Mouse (Mus musculus) bone marrow, adult 2 months (tissue): ENCODE measurements around the gene Gstm2. TPM values are rescaled to one million over a fixed set of nuclear protein-coding genes. Genes with fewer than 3 reads are reported as not detected.
"Not testable (repeated sequence)": the region's sequence is repeated elsewhere in the genome, so short reads cannot be mapped to it uniquely, and the experiment has no call there.

Source experiments
- H3K27ac ChIP-seq: fragments of 200-500 bp; 2 replicates; pipeline ENCODE4 v1.5.1; 2012; ENCODE audit warnings: low read depth, mild to moderate bottlenecking, control low read depth, inconsistent platforms, low read length; ENCODE audit not compliant: control insufficient read depth, poor library complexity, insufficient read depth
- H3K4me1 ChIP-seq: fragments of 200-500 bp; 2 replicates; pipeline ENCODE4 v1.6.1; 2011; ENCODE audit warnings: low read length; ENCODE audit not compliant: control insufficient read depth, insufficient read depth
- H3K4me3 ChIP-seq: fragments of 200-500 bp; replicated peaks from 2 replicates; pipeline ENCODE3; 2011; ENCODE audit warnings: mild to moderate bottlenecking, low read depth, low read length, control low read depth; ENCODE audit not compliant: control insufficient read depth
- CTCF ChIP-seq: fragments of 200-500 bp; IDR thresholded peaks from 2 replicates; pipeline ENCODE4 v1.5.1; 2011; ENCODE audit warnings: low read length, control low read depth; ENCODE audit not compliant: control insufficient read depth, insufficient read depth
- POLR2A ChIP-seq: fragments of 200-500 bp; IDR thresholded peaks from 2 replicates; pipeline ENCODE4 v1.6.1; 2011; ENCODE audit warnings: low read depth, mild to moderate bottlenecking, control low read depth, low read length, borderline replicate concordance; ENCODE audit not compliant: control insufficient read depth
- WGBS: fragments of 180-500 bp; shearing (Covaris S2); methylation state at CpG from one replicate; pipeline ENCODE4 v1.1.7; 2018; 5-methylcytosine and 5-hydroxymethylcytosine counted together
- polyA plus RNA-seq: library from polyadenylated mRNA; stranded (reverse); fragments of >200 nt; gene quantifications from 2 replicates; pipeline ENCODE4 v1.2.4, GENCODE M21; 2011; ENCODE audit warnings: low replicate concordance; ENCODE audit not compliant: missing spikeins, insufficient read depth, insufficient read length

Gene Gstm2
- 8.7 and 10.5 TPM in 2 replicates for polyA plus RNA-seq

DNA sequence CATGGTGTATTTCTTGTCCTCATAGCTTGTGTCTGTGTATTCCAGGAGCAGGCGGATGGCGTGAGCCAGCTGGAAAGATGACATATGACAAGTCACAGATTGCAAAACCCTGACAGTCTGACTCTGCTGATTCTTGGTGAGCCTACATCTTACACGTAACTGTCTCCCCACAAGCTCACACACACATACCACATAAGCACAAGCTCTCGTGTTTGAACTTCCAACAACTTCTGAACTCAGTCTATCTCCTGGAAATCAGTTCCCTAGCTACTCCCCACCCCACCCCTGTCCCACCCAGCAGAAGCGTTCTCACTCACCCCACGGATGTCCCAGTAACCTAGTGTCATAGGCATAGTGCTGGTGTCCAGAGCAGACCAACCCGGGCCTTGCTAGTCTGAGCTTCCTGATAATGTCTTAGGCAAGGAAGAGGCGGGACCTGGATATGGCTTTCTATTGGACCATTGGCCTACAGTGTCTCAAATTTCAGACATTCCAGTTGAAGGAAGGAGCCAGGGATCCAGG lies at the start of gene Gstm2:
Gstm2 (minus strand) TSS at position 413 of the 522 bp plus-strand sequence.
- H3K27ac ChIP-seq = no peak within 1 kb of the TSS
- WGBS = 60% methylated on average over 8 of the region's 8 CpGs
- TF ChIP-seq CTCF (no peak), POLR2A (no peak)

GRCm38 (mm10) chr3:108033156-108033555 lies 46.9 kb upstream of the Gstm2 start:
- H3K4me3 ChIP-seq = no peak overlapping the region
- WGBS = 69% methylated on average over 5 of the region's 5 CpGs
- no peaks in the 10 kb centered on the region for H3K4me1 ChIP-seq
- H3K27ac ChIP-seq = no peak overlapping the region
- TF ChIP-seq CTCF = no peak
- TF ChIP-seq POLR2A = no peak

More for the DNA sequence above, at the start of gene Gstm2:
- Histone ChIP-seq H3K4me3 (no peak within 1 kb of the TSS), H3K4me1 (no peaks in the 10 kb centered on the region)

DNA sequence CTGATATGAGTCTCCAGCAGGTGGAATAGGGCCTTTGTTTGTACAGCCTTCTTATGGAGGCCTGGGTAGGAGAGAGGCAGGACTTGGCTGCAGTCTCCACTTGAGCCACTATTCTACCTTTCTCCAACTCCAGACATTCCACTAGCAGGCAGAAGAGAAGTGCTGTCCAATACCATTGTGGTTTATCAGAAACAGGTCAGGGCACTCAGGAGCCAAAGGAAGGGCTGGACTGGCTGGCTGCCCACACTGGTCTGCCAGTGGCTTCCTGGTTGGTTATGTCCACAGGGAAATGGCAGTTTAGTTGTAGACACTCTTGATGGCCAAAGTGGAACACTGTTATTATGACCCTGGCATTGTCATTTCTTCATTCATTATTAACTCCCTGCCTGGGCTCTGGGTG lies 45.9 kb upstream of the Gstm2 start:
- Histone ChIP-seq H3K4me3 (no peak overlapping the region), H3K27ac (no peak overlapping the region), H3K4me1 (no peaks in the 10 kb centered on the region; the same call in 1 of the 2 replicates)
- TF ChIP-seq POLR2A (no peak), CTCF (no peak)

DNA sequence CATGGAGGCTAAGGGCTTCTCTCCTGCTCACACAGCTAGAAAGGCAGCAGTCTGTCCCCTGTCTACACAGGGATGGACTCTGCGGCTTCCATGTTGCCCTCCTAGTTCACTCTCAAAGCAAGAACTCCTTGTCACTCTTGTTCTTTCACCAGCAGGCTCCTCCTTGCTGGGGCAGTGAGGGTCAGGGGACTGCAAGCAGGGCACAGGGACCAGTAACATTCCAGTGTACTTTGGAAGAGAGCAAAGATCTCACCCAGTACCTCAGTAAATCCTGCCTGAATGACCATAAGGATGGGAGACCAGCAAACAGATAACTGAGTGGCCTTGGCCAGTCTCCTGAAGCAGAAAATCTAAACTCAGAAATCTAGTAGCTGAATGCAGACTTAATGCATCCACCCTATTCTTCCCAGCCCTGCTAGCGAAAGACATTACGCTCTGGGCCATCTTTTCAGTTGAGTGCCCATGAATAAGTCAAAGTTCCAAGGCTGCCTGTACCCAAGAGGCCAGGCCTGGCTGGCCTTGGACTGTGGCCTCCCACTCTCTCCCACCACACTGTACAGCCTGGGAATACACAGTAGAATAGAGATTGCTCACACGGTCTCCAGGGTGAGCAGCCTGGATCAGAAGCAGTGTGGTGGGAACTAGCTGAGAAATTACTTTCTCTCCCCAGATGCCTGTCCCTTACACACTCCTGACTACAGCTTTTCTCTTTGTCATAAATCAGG lies 42.5 kb upstream of the Gstm2 start:
- WGBS = 85% methylated on average over 4 of the region's 4 CpGs
- Histone ChIP-seq H3K4me3 (no peak overlapping the region), H3K4me1 (no peaks in the 10 kb centered on the region; the same call in 1 of the 2 replicates), H3K27ac (no peak overlapping the region)
- TF ChIP-seq CTCF (no peak), POLR2A (no peak)

GRCm38 (mm10) chr3:108026597-108026996 lies 40.3 kb upstream of the Gstm2 start:
- Histone ChIP-seq H3K27ac (no peak overlapping the region), H3K4me1 (peaks cover 1% of the 10 kb centered on the region; the same call in 1 of the 2 replicates), H3K4me3 (no peak overlapping the region)
- no peak for TF ChIP-seq CTCF
- 43% methylated on average over 1 of the region's 1 CpGs for WGBS

- Histone ChIP-seq H3K27ac (no peak overlapping the region), H3K4me3 (no peak overlapping the region), H3K4me1 (peaks cover 1% of the 10 kb centered on the region; the same call in 1 of the 2 replicates)
- WGBS = 61% methylated on average over 5 of the region's 5 CpGs
- TF ChIP-seq CTCF (no peak), POLR2A (no peak)
Observed at GRCm38 (mm10) chr3:108026049-108026448, 39.8 kb upstream of the Gstm2 start.

GRCm38 (mm10) chr3:108025318-108025717 lies 39.1 kb upstream of the Gstm2 start:
- Histone ChIP-seq H3K4me3 (no peak overlapping the region), H3K27ac (no peak overlapping the region), H3K4me1 (peaks cover 1% of the 10 kb centered on the region; the same call in 1 of the 2 replicates)
- no peak for TF ChIP-seq POLR2A
- TF ChIP-seq CTCF = no peak
- 45% methylated on average over 4 of the region's 4 CpGs for WGBS

DNA sequence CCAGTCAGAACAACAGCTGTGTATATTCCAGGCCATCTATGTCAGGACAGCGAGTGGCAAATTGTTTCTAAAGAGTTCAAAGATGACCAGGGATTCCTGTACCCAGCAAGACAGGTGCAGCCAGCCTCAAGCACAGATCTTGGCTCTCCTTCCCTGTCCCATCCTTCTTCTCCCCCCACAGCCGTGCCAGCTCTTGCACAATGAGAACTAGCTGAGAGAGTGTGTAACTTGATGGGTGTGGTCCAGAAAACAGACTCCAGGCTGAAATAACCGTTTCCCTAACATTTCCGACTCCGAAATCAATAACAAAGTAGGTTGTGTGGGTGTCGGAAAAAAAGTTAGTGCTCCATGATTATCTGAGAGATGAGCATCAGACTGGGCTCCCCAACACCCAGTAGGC lies 36.4 kb upstream of the Gstm2 start:
- H3K27ac ChIP-seq = peak overlapping the region; percentile 10; the same call in 1 of the 2 replicates
- H3K4me1 ChIP-seq = peaks cover 5% of the 10 kb centered on the region; the same call in 1 of the 2 replicates
- WGBS = 32% methylated on average over 6 of the region's 6 CpGs
- H3K4me3 ChIP-seq = no peak overlapping the region
- TF ChIP-seq POLR2A (no peak), CTCF (no peak)

DNA sequence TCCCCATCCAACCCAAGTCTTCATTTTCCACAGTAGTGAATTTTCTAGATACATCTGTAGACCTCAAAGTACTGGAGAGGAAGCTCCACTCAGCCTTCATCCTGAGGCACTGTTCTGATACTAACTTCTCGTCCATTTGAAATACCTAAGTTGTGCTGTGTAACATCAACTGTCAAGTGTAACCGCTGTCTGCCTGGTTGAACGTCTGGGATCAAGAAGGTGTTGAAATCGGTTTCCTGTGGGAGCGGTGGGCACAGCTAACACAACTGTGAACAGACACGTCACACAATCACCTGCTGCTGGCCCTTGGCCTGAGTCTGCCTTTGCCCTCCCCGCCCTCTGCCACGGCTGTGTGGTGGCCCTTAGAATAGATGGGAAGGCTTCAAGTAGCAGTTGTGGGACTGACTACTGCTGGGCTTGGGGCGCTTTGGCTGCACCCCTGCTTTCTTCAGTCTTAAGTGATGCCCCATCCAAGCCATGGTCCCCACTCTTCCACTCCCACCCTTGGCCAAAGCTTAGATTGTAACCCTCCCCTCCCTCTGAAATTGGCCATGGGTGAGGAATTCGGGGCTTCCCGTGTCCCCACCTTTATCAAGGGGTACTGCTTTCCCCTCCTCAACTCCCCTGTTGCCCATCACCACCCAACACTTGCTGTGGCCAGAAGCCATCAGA lies 34.2 kb upstream of the Gstm2 start:
- 52% methylated on average over 11 of the region's 11 CpGs for WGBS
- peak overlapping the region; percentile 29; the same call in 1 of the 2 replicates for H3K27ac ChIP-seq
- not testable (repeated sequence) for H3K4me3 ChIP-seq

GRCm38 (mm10) chr3:108019226-108019625 lies 33.0 kb upstream of the Gstm2 start:
- not testable (repeated sequence) for H3K27ac ChIP-seq, H3K4me1 ChIP-seq, H3K4me3 ChIP-seq
- WGBS = 59% methylated on average over 3 of the region's 3 CpGs

More for the DNA sequence above, 34.2 kb upstream of the Gstm2 start:
- H3K4me1 ChIP-seq = not testable (repeated sequence)
